Comparison of ENCODE assay signal across 8 mouse cellular contexts in genomic region chr13:92483348-92483747, GRCm38 (mm10). TPM values are rescaled to one million over a fixed set of nuclear protein-coding genes. Genes with fewer than 3 reads are reported as not detected.
A peak's percentile ranks its signal among the peaks of the same experiment; 100 is the strongest.
DNase-seq lines count a peak whose midpoint lies in the region; ATAC-seq lines count a peak whose summit lies in the region.

No protein-coding gene starts in this region.

- no peaks in the 10 kb centered on the region for H3K27me3 ChIP-seq in limb, embryonic 15.5 days
- no peaks in the 10 kb centered on the region for H3K27me3 ChIP-seq in midbrain, embryonic 15.5 days (replicated peaks)

- 0 out of 2 replicates have a peak, but pooled peaks cover 5% of the 10 kb centered on the region for H3K36me3 ChIP-seq in limb, embryonic 15.5 days
- no peaks in the 10 kb centered on the region for H3K36me3 ChIP-seq in midbrain, embryonic 15.5 days (replicated peaks)

- 15% methylated on average over 3 of the region's 3 CpGs for WGBS in limb, embryonic 15.5 days
- 5% methylated on average over 3 of the region's 3 CpGs for WGBS in midbrain, embryonic 15.5 days

- H3K4me2 ChIP-seq in limb, embryonic 15.5 days: peak overlapping the region; percentile 69
- peak overlapping the region; percentile 79 for H3K4me2 ChIP-seq in midbrain, embryonic 15.5 days

- H3K9ac ChIP-seq in limb, embryonic 15.5 days: no peak overlapping the region
- H3K9ac ChIP-seq in midbrain, embryonic 15.5 days: peak overlapping the region; percentile 35; the same call in 1 of the 2 replicates

- DNase-seq in urinary bladder, postnatal 36 days (ENCODE audit: low spot score in 2 of 2): peak; percentile 8 to 39
- DNase-seq in urinary bladder, adult 18-20 months (ENCODE audit: low spot score in 2 of 2): no peak
- DNase-seq in embryo, embryonic 10.5 days (ENCODE audit: low spot score): peak; percentile 78
- DNase-seq in kidney, adult 18-20 months: peak; percentile 50
- DNase-seq in spleen, postnatal 4 days (ENCODE audit: low spot score in 2 of 2): peak; percentile 49 to 65

- no peaks in the 10 kb centered on the region for H3K9me3 ChIP-seq in limb, embryonic 15.5 days
- H3K9me3 ChIP-seq in midbrain, embryonic 15.5 days: no peaks in the 10 kb centered on the region

- ATAC-seq in granulocyte monocyte progenitor cell, adult 5-6 weeks (replicated peaks; ENCODE audit: poor library complexity, severe bottlenecking): peak; percentile 23
- ATAC-seq in limb, embryonic 15.5 days (ENCODE audit: insufficient number of reproducible peaks, low FRiP score, low TSS enrichment, low read depth): no peak
- peak; percentile 78 for ATAC-seq in midbrain, embryonic 15.5 days (replicated peaks)

- H3K27ac ChIP-seq in limb, embryonic 15.5 days: no peak overlapping the region
- H3K27ac ChIP-seq in midbrain, embryonic 15.5 days: peak overlapping the region; percentile 86

- H3K4me3 ChIP-seq in limb, embryonic 15.5 days: peak overlapping the region; percentile 48
- peak overlapping the region; percentile 51 for H3K4me3 ChIP-seq in midbrain, embryonic 15.5 days

- no peaks in the 10 kb centered on the region for H3K4me1 ChIP-seq in limb, embryonic 15.5 days
- peaks cover 4% of the 10 kb centered on the region; the same call in 1 of the 2 replicates for H3K4me1 ChIP-seq in midbrain, embryonic 15.5 days

RNA-seq across cellular contexts. Expression of gene Fam151b, which starts 0.5 kb away (rescaled TPM):
- total RNA-seq in granulocyte monocyte progenitor cell, adult 5-6 weeks (2014; fragmentation: Nextera tagmentation): 4.8 and 5.5 TPM in 2 replicates
- 6.0 and 8.2 TPM in 2 replicates for total RNA-seq in granulocyte monocyte progenitor cell, adult 5-6 weeks (2017)
- polyA plus RNA-seq in limb, embryonic 15.5 days (2015; fragmentation: Nextera tagmentation; extraction: Ambion mirVana): 0.37 TPM in 1 of 2 replicates, not detected in the other
- polyA plus RNA-seq in midbrain, embryonic 15.5 days (2015; fragmentation: Nextera tagmentation; extraction: Ambion mirVana): 0.14 and 0.33 TPM in 2 replicates

RNA-seq across cellular contexts. Expression of gene Zfyve16, which starts 47.3 kb away (rescaled TPM):
- total RNA-seq in granulocyte monocyte progenitor cell, adult 5-6 weeks (2014; fragmentation: Nextera tagmentation): 2.7 and 7.9 TPM in 2 replicates
- total RNA-seq in granulocyte monocyte progenitor cell, adult 5-6 weeks (2017): 4.2 and 5.8 TPM in 2 replicates
- 10.9 and 11.5 TPM in 2 replicates for polyA plus RNA-seq in limb, embryonic 15.5 days (2015; fragmentation: Nextera tagmentation; extraction: Ambion mirVana)
- polyA plus RNA-seq in midbrain, embryonic 15.5 days (2015; fragmentation: Nextera tagmentation; extraction: Ambion mirVana): 11.0 TPM in 2 replicates

RNA-seq across cellular contexts. Expression of gene Ankrd34b, which starts 57.7 kb away (rescaled TPM):
- not detected in 2 replicates for total RNA-seq in granulocyte monocyte progenitor cell, adult 5-6 weeks (2014; fragmentation: Nextera tagmentation)
- not detected in 2 replicates for total RNA-seq in granulocyte monocyte progenitor cell, adult 5-6 weeks (2017)
- 0.05 and 0.12 TPM in 2 replicates for polyA plus RNA-seq in limb, embryonic 15.5 days (2015; fragmentation: Nextera tagmentation; extraction: Ambion mirVana)
- 2.2 and 2.6 TPM in 2 replicates for polyA plus RNA-seq in midbrain, embryonic 15.5 days (2015; fragmentation: Nextera tagmentation; extraction: Ambion mirVana)

Comparison
In these comparisons a context has a peak if more than half of its experiments do, and no peak if none do; other contexts are left out.
1. DNase-seq: peak in urinary bladder, postnatal 36 days (2 of 2), embryo, embryonic 10.5 days (single experiment), kidney, adult 18-20 months (single experiment) and spleen, postnatal 4 days (2 of 2); none in urinary bladder, adult 18-20 months (0 of 2).